Mouse (Mus musculus) lung, postnatal 14 days (tissue): ENCODE results near the gene Arhgap20.
A peak's percentile ranks its signal among the peaks of the same experiment; 100 is the strongest.

Experiments
- DNase-seq: peaks from one replicate; pipeline ENCODE4 v3.0.0; 2021

Gene Arhgap20

DNA sequence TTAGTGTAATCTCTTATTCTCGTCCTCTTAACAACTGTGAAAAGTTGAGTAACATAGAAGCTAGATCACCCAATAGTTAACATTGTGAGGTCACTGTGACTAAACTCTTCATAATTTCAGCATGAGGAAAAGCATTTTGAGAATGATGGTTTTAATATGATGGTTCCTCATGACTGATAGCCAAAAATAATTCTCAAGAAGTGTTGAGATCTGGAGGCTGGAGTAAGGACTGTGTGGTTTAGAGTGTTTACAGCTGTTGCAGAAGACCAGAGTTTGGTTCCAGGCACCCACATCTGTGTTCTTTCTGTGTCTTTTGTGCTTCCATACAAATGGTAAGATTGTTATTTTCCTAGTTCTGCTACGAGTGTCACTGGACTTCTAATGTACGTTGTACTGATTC, 42.1 kb downstream of the Arhgap20 start:
- no peak for DNase-seq

DNA sequence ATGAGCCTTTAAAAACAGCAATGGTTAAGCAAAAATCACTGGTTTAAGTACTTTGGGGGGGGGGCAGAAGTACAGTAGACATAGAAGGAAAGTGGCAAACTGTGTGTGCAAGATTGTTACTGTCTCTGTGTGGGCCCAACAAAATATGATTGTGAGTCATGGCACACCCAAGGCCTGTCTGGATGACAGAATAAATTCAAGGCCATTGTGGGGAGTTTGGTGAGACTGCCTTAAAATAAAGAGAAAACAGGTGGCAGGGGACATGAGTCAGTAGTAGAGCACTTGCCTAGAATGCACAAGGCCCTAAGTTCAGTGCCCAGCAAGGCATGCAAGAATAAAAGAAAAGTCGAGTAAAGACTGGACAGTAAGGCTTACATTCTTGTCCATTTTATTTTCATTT, 47.8 kb downstream of the Arhgap20 start:
- no peak for DNase-seq

DNA sequence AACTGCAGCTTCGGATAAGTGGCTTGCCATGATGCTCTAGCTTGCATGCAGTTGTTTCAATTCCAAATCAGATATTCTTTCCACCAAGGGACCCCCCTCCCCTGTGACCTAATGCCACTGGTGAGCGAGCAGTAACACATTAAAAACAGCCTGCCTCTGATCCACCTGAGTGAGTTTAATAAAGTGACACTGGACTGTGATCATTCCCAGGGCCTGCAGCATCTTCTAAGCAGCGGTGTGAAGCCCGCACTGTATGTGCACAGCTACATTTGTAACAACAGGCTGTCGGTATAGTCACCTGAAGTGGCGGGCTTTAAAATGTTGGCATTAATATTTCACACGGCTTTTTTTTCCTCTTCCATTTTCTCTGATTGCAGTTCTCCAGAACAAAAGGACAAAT, 59.4 kb downstream of the Arhgap20 start:
- DNase-seq, result no peak

DNA sequence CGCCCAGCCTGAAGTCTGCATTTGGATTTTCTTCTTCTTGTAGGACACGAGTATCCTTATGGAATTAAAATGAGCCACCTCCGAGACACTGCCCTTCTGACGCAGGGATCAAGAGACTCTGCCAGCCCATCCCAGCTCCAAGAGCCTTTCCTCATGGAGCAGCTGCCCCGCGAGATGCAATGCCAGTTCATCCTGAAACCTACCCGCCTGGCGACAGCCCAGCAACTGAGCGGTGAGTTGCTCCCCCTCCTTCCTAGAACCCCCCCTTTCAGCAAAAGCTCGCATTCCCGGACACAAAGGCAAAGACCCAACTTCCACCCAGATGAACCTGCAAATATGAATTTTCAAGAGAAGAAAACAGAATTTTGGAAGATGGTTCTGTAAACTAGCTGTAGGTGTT, 66.5 kb downstream of the Arhgap20 start:
- DNase-seq, result no peak

DNA sequence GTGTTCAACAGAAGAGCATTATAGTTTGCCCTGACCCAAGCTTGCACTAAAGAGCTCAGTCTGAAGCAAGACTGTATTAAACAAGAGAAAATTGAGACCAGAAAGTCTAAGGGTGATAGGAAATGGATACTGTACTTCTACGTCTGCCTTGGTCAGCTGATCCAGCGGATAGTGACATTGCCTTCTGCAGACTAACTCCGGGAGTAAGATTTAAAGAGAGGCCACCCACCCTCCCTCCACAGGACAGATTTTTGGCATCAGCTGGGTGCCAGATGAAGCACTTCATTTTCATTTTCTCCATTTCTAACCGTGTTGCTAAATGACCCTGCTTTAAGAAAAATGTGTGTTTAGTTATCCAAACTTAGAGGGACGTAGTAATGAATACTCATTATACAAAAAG, 67.2 kb downstream of the Arhgap20 start:
- DNase-seq, result no peak

DNA sequence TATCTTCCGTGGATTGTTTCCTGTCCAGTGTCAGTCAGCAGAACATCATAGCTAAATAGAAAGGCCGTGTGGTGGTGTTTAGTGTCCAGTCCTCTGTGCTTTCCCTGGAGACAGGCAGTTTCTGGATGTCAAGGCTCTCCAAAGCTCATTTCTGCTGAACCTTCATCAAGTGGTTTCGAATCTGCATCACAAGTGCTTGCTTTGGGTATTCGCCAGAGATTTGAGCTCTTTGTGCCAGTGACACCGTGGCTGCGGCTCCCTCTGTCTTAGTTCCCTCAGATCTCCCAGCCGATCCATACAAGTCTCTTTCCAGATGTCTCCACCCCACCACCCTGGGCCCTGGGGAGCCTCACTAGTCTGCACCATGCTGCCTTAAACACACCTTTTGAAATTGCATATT, 72.6 kb downstream of the Arhgap20 start:
- peak; percentile 24 for DNase-seq

DNA sequence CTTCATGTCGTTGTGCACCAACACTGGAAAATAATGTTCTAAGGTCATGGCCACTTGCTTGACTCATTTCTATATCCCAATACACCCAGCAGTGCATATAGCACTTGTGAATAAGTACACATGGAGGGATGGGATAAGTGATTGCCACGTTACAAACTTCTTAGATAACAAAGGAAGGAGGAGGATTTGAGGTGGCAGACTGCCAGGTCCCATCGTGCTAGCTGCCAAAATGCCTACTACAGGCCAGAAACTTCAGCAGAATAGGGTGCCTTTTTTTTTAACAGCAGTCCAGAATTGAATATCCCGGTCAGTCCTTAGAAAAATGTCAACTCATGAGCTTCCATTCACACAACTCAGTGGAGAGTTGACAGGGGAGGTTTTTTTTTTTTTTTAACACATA, 78.1 kb downstream of the Arhgap20 start:
- peak; percentile 53 for DNase-seq

DNA sequence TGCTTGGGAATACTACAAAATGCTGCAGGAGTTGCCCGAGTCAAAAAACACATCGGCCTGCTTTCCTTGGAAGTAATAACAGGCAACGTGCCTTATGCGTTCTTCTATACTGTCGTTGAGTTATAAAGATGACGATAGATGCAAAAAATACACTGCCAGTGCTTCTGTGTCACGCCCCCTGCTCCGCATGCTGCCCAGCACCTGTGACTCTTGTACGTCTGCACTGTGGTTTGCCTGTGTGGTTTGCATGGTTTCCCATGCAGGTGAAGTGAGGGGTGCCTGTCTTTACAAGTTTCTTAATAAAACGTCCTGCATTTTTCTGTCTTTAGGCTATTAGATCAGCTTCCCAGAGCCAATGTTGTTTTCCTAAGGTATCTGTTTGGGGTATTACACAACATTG, 80.7 kb downstream of the Arhgap20 start:
- DNase-seq, result no peak

DNA sequence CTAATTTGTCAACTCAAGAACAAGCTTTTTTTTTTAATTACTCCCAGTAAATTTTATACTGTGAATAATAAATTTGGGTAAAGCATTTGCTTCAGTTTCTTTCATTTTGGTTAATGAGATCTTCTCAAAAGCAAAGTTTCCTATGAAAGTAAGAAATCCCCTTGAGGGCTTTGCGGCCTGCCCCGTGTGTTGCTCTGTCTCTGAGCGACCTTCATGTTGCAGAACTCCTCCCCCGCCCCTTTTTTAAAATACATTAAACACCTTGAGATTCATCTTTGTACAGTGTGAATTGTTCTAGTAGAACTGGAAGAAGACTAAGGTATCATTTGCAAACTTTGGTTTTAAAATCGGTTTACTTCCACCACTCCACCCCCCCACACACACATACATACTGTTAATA, 88.6 kb downstream of the Arhgap20 start:
- no peak for DNase-seq

DNA sequence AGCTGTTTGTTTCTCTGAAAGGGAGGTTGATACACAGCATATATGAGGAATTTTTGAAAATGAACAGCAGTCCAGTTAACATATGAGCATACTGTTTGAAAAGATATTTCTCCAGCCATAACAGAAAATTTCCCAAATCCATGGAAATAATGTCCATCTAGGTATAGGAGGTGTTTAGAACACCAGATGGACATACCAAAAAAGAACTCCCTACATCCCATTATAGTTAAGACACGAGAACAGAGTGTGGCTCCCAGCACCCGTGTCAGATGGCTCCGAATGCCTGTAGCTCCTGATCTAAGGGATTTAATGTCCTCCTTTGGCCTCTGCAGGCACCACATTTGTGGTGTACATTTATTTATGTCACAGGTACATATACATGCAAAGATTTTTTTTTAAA, 99.1 kb downstream of the Arhgap20 start:
- no peak for DNase-seq

DNA sequence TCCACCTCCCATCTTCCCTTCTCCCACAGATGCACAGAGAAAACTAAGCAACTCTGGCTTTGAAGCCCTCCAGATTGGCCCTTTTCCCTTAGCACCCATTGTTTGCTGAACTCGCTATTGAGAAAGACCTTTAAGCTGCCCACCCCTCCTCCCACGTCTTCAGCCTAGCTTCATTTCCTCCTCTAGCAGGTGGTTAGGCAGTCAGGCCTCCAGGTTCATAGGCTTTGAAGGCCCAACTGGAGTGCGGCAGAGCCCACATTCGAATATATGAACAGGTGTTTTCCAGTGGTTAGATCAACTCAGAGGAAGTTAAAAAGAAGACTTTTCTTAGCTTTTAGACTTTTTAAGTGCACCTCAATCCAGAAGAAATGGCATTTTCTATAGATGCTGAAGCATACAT, 101.5 kb downstream of the Arhgap20 start:
- DNase-seq, result no peak

DNA sequence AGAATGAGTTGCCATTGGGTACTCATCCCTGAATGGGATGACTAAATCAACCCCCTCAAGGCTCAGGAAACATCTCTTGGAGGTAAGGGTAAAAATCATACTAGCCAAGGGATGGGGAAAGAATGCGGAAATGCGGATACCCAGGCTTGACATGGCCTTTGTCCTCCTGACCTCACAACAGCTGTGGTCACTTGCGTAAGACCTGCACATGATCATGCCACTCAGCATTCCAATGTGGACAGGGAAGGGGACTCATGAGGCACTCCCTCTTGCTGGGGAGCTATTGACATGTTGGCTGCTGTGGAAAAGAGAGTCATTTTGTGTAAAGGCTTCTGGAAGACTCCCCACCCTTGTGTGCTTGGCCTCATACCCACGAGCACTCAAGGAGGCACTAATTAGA, 103.9 kb downstream of the Arhgap20 start:
- peak; percentile 60 for DNase-seq

DNA sequence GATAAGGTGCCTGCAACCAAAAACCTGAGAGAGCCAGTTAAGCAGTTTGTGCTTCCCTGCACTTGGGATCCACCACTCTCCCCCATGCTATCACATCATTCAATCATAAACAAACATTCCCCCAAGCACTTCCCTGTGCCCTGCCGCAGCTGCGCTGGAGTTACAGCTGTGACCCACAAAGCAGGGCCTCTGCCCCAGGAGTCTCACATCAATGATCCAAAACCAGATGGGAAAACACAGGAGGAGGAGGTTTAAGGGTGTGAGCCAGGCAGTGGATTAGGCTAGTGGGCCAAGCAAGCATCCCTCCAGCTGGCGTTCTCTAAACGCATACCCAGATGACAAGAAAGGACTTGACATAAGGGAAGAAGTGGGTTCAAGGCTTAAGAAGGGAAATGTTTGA, 109.2 kb downstream of the Arhgap20 start:
- DNase-seq, result no peak

DNA sequence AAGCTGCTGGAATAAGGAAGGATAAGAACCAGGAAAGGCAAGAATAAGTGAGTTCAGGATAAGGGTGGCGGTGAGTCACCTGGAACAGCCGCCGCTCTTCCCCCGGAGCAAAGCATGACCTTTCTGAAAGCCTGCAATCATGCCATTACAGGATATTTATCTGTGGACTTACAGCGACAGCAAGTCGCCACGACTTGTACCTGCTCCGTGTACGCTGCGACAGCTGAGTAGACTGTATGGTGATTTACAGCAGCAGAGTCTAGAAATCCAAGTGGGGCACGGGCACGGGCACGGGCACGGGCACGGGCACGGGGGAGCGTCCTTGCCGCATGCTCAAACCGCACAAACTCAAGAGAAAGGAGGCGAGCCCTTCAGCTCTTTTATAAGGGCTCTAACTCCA, 110.4 kb downstream of the Arhgap20 start:
- DNase-seq, result no peak

DNA sequence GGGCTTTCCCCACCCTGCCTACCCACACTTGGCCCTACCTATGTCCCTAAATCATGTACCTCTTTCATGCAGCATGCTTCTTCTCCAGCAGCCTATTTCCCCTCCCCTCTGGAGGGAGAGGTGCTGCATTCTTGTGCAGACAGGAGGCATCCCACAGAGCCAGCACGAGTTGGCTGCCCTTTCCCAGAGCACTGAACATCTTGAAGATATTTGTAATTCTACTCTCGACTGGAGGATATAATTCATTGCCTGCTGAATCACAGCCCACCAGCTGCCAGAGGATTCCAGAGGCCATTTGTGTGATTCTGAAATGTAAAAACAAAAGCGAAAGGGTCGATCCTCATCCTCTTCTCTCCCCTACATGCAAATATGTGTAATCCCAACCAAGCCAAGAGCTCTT, 116.2 kb downstream of the Arhgap20 start:
- peak; percentile 4 for DNase-seq

DNA sequence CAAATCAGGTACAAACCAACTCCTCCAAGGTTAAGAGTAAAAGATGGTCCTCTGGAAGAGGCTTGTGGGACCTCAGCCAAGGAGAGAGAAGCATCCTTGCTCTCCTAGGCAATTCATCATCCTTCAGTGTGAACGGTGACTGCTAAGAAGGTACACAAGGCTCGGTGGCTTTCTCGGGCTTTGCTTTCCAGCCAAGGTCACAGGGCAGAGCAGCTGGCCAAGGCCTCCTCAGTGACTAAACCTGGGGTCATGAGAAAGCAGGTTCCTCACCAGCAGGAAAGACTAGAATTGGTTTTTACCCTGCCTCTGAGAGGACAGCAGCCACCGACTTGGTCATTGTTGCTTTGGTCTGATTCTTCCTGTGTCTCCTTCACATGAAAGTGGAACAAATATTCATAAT, 116.7 kb downstream of the Arhgap20 start:
- DNase-seq, result no peak

DNA sequence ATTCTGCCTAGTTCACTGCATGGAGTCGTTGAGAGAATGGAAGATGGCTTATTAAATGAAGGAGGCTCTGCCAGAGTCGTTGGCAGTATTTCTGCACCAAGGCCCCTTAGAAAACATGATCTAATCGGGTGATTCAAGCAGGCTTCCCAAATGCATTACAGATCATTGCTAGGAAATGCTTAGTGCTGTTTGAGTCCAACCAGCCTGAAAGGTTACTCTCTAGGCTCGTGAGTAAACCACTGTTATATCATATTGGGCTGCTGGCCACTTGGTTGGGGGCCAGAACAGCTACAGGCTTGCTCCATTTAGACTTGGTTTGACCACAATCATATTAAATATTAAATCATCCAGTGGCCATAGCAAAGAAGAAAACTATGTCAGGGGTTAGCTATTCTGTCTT, 118.2 kb downstream of the Arhgap20 start:
- DNase-seq, result peak; percentile 16

DNA sequence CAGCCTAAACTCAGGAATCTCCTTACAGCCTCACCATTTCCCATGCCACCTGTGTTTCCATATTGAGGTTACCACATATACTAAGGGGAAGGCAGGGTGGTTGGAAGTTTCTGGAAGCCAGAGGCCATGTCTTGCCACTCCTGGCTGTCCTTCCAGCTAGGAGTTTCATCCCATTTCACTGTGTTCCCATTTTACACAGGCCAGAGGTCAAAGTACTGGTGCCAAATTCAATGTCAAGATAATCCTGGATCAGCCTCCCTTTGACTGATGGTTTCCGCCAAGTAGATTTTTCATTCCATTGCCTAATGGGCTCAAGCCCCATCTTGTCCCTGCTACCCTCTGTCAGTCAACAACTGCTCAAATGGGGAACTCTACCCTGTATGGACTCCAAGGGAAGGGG, 127.8 kb downstream of the Arhgap20 start:
- DNase-seq, result no peak
